Mouse (Mus musculus): ENCODE measurements around the gene Hbs1l.

DNA sequence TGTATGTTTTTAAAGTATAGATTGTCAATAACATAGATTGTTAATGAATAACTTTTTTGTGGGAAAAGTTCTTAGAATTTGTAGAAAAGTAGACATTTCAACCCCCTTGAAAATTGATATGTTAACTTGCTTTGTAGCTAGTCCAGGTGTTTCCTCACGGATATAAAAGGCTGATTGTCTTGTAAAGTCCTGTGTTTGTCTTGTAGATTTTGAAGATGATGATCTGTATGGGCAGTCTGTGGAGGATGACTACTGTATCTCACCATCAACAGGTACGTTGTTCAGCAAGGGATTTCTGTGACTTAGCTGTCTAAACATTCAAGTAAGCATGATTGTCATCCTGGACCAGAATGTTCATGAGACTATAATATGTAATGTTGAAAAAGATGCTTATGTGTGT is 3.2 kb downstream of the Hbs1l start:
- no peak for TF ChIP-seq CTCF (IDR thresholded peaks at IDR 0.05; ENCODE audit: extremely low read depth, insufficient read length, insufficient replicate concordance, low read depth, low read length)
- no peak for TF ChIP-seq POLR2A (IDR thresholded peaks at IDR 0.05; ENCODE audit: low read depth, low read length)
